Mouse (Mus musculus) kidney, adult 11 months (tissue): Measurements from ENCODE around the gene Abcc9.

Experiments used
- DNase-seq: peaks from one replicate; pipeline ENCODE4 v3.0.0; 2022

The Abcc9 gene

DNA sequence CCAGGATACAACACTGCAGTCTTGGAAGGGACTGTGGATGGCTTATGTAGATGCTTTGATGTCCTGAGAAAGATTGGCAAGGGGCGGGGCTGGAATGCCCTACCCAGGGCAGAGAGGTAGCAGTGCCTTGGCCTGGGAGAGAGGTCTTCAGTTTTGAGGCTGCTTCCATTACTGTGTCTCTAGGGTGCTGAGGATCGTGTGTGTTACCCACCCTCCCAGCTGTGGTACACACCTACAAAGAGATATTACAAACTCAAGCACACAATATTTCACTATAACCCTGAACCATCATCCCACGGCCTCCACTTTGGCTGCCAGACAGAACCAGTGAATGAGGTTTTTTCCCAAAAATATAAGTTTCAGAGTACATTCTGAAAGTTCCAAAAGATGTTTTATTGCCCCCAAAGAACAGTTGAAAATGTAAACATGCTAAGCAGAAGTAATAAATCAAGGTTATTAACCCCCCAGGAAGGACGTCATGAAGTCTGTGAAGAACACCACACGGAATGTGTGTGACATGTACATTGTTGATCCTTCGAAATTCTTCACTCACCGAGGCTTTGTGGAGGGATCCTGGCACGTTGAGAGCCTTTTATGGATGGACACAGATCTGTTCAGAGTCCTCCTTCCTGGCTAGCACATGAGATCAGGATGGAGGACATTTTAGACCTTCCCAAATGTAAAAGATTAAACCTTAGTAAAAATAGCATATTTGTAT, 159.9 kb downstream of the Abcc9 start:
- no peak for DNase-seq

DNA sequence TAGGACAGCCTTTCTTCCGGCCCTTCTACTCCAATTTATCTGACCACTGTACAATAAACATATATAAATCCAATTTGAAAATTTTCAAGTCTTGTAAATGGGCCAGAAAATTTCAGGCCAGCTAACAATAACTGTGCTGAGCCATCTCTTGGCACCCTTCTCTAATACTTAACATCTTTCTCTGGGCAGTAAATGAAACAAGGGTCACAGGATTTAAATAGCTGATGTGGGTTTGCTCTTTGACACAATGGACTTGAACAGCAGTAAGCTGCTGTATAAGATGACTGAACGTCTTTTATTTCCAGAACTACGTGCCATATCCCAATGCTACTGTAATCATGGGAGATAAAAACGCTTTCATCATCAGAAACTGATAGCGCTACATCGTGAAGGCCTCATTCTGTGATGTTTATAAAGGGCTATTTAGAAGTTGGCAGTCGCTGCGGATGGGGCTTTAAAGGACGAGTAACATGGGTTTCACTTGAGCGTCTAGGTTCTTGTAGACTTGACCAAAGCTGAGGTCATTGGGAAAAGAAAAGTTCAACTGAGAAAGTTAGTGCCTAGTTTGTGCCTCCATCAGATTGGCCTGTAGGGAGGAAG, 161.5 kb downstream of the Abcc9 start:
- DNase-seq: no peak

DNA sequence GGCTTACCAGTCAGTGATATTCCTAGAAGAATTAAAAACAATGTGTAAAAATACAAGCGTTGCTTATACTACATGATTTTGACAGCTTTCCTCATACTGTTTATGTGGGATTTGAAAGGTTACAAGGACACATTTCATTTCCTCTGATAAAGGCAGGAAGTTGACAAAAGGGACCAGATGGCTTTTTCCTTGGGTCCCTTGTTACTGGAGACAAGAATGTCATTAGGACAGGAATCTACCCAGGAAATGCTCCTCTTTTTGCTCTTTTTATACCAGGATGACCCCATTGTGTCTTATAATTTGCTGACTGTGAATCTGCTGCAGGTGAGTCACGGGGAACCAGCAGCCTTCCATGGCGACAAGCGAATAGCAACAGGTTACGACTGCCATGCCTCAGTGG, 162.0 kb downstream of the Abcc9 start:
- no peak for DNase-seq

DNA sequence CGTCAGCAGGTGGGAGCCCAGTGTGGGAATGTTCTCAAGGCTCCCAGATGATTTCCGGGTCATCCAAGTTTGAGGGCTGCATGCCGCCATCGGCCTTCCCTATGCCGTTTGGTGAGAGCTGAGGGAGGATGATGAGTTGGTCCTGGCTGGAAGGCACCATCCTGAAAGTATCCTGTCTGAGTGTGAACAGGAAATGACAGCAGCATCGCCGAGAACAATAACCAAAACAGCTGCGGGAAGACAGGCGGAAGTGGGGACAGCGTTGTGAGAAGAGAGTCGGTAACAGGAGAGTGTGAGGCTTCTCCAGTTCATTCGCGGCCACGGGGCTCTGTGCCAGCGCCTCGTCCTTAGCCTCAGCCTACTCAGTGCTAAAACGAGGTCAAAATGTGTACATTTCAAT, 163.6 kb downstream of the Abcc9 start:
- DNase-seq: peak; percentile 70
